Mouse (Mus musculus) G1E-ER4 (cell line): ENCODE measurements around the gene Hist1h3a. TPM values are rescaled to one million over a fixed set of nuclear protein-coding genes. Genes with fewer than 3 reads are reported as not detected.
"Not testable (repeated sequence)": the region's sequence is repeated elsewhere in the genome, so short reads cannot be mapped to it uniquely, and the experiment has no call there.

Source experiments
- GATA1 ChIP-seq: IDR thresholded peaks from one replicate; pipeline ENCODE4 v1.8.0; 2012; ENCODE audit warnings: low read length, inconsistent platforms
- polyA plus RNA-seq: library from polyadenylated mRNA; stranded (reverse); fragments of >175 nt; gene quantifications from 2 replicates; pipeline ENCODE4 v1.2.3, GENCODE M21; 2012

Gene Hist1h3a
- polyA plus RNA-seq, 1 experiment = 3.9 TPM

GRCm38 (mm10) chr13:23763242-23763585 is 1.0 kb upstream of the Hist1h3a start:
- TF ChIP-seq GATA1 = no peak

GRCm38 (mm10) chr13:23760972-23761864 is 968 bp downstream of the Hist1h3a start, which contains the start of gene Hist1h4a:
TSS of gene Hist1h4a (minus strand) at chr13:23761230.
- TF ChIP-seq GATA1 = no peak

- no peak for TF ChIP-seq GATA1
Observed at GRCm38 (mm10) chr13:23760240-23760971, 1.8 kb downstream of the Hist1h3a start.

- no peak for TF ChIP-seq GATA1
Observed at GRCm38 (mm10) chr13:23759916-23760239, 2.3 kb downstream of the Hist1h3a start.

- TF ChIP-seq GATA1 = no peak
Observed at GRCm38 (mm10) chr13:23759251-23759771, 2.9 kb downstream of the Hist1h3a start.

- TF ChIP-seq GATA1 = no peak
Observed at GRCm38 (mm10) chr13:23757921-23758320, 4.3 kb downstream of the Hist1h3a start.

- TF ChIP-seq GATA1 = no peak
Observed at GRCm38 (mm10) chr13:23757211-23757773, 4.9 kb downstream of the Hist1h3a start.

- no peak for TF ChIP-seq GATA1
Observed at GRCm38 (mm10) chr13:23756790-23757189, 5.4 kb downstream of the Hist1h3a start, which contains the start of gene Hist1h4b. TSS of gene Hist1h4b (plus strand) at chr13:23757013.

- TF ChIP-seq GATA1 = no peak
Observed at GRCm38 (mm10) chr13:23755000-23755399, 7.2 kb downstream of the Hist1h3a start.

GRCm38 (mm10) chr13:23753314-23754078 is 8.7 kb downstream of the Hist1h3a start:
- no peak for TF ChIP-seq GATA1

- TF ChIP-seq GATA1 = no peak
Observed at GRCm38 (mm10) chr13:23752742-23753172, 9.4 kb downstream of the Hist1h3a start.

- TF ChIP-seq GATA1 = not testable (repeated sequence)
Observed at GRCm38 (mm10) chr13:23752067-23752741, 10.0 kb downstream of the Hist1h3a start, which contains the start of gene Hist1h3b. TSS of gene Hist1h3b (plus strand) at chr13:23752267.

- no peak for TF ChIP-seq GATA1
Observed at GRCm38 (mm10) chr13:23751478-23751956, 10.7 kb downstream of the Hist1h3a start.

GRCm38 (mm10) chr13:23750839-23751477 is 11.2 kb downstream of the Hist1h3a start, which contains the start of gene Hist1h2ab:
TSS of gene Hist1h2ab (plus strand) at chr13:23751126.
- not testable (repeated sequence) for TF ChIP-seq GATA1
